Mouse (Mus musculus): ENCODE measurements around the gene Lrrc4.
A peak's percentile ranks its signal among the peaks of the same experiment; 100 is the strongest.

Gene Lrrc4

DNA sequence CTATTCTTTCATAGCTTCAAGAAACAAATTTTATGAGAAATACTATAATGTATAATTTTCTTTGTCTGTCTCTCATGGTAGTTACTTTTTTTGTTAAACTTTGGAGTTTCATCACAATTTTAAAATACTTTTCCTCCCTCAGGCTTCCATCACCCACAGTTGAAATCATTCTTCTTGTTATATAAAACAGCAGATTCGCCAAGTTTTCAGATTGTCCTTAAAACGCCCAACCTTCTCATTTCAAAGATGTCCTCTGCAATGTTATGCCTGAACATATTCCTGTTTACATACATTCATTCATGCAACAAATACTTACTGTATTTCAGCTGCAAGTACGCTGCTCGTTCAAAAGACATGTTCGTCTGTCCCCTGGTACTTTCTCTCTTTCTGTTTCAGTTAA lies 167.9 kb downstream of the Lrrc4 start:
- DNase-seq: no peak

DNA sequence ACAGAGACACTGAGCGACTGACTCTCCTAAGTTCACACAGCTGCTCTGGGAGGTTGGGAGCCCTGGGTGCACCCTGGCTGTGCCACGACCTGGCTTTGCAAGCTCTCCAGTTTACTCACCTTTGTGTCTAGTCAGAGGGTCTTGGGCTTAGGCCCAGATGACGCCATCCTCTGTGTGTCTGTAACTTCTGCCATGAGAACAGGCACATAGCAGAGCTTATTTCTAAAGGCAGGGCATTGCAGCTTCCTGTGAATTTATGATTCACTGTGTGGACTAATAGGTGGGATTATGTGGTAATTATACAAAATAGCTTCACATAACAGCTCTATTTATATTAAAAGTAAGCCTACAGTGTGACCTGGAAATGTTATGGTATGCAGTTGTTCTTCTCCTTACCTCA lies 168.5 kb downstream of the Lrrc4 start:
- DNase-seq: no peak

DNA sequence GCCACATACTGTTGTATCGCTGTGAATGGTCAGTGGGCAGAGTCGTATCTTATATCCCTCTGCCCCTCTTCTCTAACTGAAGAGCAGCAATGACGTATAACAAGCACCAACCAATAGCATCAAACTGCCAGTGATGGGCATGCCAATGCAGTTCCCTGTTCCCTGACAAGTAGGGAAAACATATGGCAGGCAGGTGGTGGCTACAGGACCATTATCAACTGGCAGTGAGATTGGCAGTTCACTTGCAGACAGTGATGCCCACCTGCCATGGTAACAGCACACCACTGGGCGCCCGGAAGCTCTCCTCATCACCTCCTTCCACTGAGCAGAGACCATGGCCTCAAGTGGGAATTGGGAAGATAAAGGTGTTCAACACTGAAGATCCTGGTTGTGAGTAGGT lies 175.0 kb downstream of the Lrrc4 start:
- no peak for DNase-seq

DNA sequence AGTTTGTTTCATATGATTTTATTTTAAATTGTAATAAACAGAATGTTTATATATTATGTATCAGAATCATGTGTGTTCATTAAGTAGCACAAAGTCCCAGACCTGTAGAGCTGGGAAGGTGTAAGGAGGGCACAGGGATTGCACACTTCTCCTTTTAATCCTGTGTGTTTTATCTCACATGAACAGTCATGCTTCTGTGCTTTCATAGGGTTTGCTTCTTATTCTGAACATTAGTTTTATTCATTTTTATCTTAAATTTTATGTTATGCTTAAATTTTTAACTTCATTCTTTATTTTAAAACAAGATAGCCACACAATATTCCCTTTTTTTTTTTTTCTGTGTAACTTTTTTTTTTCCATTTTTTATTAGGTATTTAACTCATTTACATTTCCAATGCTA lies 186.3 kb downstream of the Lrrc4 start:
- no peak for DNase-seq

DNA sequence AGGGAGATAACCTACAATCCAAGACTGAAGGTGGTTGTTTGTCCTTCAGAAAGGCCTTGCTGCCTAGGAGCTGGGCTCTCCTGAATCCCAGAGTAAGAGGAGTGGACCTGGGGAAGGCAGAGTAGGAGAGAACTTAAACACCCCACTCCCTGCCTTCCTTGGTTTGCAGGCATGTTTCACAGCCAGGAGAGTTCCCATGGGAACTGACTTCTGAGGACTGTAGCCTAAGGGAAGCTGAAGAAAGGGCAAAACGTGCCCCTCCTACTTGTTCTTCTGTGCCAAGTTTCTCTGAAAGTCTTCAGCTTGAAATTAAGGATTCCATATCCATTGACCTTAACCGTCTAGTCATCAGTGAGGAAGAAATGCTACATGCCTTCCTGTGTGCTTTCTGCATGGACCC lies 188.6 kb downstream of the Lrrc4 start:
- no peak for DNase-seq

DNA sequence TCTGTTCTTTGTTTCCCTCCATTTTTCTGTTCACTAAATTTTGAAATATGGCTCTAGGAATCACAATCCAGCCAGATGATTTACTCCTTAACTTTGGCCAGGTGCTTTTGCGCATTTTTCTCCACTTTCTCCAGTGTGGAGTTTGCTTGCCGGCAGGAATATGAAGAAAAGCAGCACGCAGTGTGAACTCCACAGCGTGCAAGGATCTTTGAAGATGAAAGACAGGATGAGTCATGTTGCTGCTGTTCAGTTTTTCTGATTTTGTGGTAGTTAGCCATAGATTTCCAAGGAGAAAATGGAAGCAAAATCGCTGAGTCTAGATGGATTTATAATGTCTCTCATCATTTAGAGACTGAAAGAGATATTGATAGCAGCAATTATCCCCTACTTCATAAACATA lies 191.5 kb downstream of the Lrrc4 start:
- no peak for DNase-seq

DNA sequence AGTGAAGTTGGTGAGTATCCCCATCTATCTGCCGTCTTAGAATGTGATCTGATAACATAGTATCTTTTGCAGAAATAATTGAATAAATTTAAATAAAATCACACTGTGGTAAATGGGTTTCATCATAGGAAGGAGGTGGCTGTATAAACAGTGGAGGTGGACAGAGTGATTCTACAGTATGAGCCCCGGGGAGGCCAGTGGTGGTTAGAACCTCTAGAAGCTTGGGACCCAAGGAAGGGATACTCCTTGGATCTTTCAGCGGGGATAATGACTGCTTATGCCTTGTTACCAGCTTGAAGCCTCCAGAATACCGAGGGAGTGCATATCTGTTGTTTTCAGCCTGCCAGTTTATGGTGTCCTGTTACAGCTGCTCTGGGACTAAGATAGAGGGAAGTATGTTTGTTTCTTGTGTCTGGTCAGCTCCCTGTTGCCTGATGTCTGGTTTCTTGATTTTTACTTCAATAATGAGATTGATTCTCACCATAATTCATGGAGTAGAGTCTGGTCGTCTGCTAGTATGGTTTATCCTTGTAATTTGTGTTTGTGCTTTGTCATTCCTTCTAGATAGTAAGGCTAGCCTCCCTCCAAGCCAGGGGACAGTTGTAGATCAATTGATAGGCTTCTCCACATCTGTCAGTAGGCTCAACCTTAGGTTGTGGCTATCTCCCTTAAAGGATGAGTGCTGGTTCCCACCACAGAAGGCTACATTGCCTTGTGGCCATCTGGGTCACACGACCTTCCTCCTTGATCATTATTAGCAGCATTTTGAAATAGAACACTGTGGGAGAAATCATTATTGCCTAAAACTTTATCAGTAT lies 195.8 kb downstream of the Lrrc4 start:
- no peak for DNase-seq

DNA sequence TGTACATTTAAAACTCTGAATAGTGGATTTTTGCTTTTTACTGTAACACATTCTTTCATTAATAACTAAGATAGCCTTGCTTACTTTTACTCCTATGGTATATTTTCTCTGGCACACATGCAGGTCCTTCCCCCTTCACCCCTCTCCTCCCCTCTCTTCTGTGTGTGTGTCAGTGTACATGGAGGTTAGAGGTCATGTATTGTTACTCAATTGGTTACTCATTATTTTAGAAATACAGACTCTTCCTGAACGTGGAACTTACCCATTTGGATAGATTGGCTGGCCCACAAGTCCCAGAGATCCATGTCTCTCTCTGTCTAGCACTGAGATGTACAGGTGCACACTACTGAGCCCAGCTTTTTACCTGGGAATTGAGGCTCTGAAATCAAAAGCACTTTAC lies 196.5 kb downstream of the Lrrc4 start:
- no peak for DNase-seq

DNA sequence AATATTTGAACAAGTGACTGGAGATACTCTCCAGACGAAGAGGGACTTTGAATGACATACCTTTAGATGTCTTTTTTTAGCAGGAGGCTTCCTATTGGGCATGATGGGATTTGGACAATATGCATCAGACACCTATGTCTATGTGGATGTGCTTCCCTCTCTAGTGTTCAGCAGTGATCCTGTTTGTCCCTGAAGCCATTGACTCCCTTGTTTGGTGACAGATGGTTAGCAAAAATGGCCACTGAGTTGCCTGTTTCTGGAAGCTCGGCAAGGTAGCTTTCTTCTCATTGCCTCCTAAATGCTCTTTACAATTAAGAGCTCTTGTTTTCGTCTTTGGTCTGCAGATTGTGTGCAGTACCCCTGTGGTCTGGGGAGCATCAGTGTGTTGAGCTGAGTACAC lies 197.9 kb downstream of the Lrrc4 start:
- no peak for DNase-seq

DNA sequence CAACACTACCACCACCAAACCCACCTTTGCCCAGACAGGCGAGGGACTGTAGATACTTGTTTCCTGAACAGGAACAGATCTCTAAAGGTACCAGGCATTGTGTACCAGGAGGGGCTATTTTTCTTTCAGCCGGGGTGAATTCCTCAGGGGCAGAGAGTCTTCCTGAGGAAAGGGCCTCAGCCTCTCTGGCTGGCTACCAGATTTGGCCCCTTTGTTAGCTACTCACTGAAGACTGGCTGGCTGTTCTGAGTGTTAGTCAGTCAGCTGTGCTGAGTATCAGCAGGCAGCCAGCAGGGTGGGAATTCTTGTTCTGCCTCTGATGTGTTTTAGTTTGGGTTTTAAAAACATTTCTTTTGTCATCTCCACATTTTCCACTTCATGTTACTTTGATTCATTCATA lies 198.4 kb downstream of the Lrrc4 start:
- DNase-seq: no peak

DNA sequence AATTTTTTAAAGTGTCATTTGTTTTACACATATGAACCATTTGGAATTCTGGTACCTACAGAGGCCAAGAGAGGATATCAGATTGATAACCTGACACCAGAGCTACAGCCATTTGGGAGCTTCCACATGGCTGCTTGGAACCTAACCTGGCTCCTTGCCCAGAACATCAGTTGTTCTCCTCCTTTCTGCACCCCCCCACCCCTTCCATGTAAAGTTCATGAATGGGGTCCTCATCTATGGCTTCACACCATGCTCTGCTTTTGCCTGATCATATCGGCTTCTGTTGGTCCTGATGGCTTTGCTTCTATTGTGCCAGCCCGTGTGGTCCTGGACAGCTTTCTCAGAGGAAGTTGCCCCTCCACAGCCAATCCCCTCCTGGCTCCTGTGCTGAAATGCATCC lies 200.6 kb downstream of the Lrrc4 start:
- DNase-seq: no peak

DNA sequence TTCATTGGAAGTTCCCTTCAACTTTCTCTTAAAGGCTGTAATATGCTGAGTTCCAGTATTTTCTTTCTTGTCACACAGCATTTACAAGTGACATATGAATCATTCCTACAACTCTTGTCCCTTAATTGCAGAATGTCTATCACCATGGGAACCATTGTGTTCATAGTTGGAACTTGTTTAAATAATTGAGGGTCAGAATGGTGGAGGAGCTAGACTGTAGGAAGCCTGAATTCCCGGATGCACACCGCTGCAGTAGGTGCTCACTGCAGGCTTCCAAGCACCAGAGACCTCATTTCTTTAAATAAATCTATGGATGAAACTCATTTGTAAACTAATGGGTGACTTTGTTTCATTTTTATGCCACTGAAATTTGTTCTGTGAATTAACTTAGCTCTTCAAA lies 201.7 kb downstream of the Lrrc4 start:
- DNase-seq: no peak

DNA sequence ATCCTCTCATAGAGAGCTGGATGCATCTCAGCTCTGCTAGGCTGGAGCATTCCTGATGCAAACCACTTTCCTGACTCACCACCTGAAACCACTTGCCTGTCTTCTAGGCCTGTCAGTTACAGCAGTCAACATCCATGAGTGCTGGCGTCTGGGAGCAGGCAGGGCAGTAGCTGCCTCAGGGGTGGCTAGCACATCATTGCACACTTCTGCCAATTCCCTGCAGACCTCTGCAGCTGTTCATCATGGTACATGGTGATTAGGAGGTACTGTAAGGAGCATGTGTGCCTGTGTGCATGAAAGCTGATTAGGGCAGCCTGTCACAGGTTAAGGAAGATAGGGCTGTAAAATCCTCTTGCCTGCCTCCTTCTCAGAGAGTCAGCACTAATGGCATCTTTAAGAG lies 203.1 kb downstream of the Lrrc4 start:
- DNase-seq: no peak

DNA sequence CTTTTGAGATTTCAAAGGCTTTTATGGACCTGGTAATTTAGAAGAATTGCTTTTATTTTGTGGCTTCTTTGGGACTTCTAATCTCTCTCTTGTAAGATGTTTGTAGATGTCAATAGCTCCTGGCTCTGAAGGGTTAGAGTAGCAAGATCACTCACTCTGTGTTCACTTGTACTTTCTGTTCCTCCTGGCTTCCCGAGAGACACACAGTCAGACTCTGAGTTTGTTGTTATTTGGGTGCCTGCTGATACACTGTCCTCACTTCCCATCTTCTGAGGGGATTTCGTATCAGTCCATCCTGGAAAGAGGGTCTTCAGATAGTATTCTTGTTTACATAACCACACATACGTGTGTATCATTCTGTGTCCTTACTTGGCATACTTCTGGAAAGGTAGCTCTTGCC lies 208.6 kb downstream of the Lrrc4 start:
- DNase-seq: no peak

DNA sequence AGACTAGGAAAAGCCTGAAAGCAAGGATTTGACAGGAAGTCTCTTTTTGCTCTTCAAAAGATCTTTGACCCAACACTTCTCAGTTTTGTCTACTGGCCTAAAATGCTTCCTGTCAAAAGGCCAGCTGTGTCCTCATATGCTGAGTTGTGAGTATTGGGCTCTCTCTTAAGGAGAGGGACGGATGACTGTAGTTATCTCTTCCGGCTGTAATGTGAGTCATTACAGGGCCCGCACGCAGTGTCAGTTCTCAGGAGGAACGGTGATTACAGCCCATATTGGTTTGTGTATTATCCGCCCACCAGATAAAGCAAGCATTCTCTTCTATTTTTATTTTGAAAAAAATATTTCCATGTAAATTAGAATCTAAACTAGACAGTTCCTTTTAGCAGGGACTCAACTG lies 209.0 kb downstream of the Lrrc4 start:
- DNase-seq: no peak

DNA sequence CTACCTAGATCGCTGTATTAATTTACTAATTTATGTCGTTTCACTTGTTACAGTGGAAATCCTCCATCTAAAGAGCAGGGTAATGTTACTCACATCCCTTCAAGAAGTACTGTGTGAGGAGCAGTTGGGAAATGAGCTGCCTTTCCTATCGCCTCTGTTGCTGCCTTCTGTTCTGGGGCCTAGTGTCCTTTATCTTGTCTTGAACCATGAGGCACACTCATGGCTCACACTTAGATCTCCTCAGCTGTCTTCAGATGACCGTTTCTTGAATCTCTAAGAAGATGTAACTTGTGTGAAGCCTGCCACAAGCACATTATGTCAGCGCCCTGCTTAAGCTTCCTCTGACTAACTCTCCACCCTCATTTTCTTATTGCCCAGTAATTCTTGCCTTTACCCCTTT lies 209.6 kb downstream of the Lrrc4 start:
- no peak for DNase-seq

DNA sequence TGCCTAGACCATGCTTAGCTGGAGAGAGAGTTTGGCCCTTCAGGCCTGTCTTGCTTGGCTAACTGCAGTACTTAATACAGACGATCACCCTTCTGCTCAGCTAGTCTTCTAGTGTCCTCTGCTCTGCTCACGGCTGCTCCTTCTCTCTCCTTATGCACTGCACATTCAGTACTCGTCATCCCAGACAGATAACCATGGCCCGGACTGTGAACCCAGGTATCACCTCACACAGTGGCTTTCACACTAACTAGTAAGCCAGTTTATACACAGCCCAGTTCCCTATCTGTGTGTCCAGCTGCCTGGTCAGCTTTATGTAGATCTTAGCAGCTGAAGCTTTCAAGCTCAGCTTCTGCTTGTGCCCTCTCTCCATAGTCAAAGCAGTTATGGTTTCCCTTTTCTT lies 210.1 kb downstream of the Lrrc4 start:
- DNase-seq: no peak

DNA sequence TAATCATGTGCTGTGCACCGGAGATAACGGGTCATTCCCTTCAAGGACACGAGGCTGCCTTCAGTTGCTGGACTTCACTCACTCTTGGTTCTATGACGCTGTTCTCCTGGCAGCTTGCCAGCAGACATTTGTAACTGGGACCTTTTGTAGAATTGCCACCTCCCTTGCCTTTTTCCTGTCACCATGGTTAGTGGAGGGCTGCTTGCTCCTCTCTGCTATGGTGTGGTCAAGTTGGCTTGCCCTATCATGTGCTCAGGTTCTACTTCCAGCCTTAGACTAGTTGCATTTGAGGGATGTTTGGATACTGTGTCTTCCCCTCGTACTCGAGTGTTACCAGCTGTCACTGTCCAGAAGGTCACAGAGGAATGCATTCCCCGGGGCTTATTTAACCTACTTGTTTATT lies 212.8 kb downstream of the Lrrc4 start:
- peak; percentile 11 to 18 for DNase-seq

DNA sequence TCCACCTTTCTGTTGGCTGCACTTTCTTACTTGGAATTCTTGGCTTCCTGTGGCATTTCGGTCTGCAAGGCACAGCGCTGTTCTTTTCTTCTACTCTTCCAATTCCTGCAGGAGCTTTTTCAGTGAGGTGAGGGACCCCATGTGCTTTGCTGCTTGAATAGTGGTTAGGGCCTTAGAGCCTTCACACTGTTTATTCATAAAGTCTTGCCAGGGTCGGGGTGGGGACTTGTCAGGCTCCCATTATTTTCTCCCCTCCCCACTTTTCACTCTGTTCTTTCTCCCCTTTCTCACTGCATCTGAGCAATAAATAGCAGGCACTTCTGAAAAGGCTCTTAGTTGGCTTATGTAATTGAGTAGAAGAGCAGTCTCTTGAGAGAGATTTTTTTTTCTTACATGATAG lies 213.2 kb downstream of the Lrrc4 start:
- DNase-seq: no peak

DNA sequence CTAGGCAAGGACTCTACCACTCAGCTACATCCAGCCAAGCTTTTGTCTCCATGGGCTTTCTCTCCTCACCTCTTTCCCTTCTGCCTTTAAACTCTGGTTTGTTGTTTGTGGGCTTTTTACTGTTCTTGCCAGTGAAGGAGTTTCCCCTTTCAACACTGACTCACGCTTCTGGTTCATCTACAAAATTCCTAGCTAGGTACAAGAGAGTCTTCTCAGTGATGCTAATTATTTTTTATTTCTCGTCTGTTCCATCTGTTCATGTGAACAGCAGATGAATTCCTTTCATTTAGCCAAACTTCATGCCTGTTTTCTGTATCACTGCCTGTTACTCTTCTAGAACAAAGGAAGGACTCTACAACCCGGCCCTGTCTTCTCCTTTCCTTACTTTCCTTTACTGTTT lies 215.6 kb downstream of the Lrrc4 start:
- no peak for DNase-seq

DNA sequence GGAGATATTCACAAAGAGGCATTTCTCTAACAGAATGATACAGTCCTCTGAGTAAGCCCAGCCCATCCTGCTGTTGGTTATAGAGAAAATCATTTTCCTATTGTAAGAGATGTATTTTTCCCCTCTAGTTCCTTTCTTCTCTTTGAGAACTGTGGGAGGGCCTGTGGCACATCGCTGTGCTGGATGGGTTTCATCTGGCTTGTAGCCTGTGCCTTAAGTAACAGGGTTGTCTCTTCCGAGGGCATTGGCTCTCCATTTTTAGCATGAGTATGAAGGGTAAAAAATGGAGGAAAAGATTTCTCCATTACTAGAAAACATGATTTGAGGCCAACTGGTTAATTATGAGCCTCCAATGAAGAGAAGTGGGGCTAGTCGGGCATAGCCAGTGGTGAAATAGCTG lies 216.1 kb downstream of the Lrrc4 start:
- no peak for DNase-seq

DNA sequence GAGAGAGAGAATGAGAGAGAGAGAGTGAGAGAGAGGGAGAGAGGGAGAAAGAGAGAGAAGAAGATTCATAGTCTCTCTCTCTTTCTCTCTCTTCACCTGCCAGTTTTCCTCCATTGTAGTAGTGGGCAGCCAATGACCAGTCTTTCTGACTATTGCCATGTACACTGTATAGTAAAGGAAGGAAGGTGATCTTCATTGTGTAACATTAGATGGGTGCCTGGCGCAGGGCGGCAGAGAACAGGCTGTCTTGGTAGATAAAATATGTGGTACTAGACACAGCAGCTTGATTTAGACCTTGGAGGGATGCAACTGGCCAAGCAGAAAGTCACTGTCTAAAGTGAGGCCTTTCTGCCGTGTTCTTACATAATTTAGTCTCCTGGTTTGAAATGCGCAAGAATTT lies 216.7 kb downstream of the Lrrc4 start:
- DNase-seq: no peak

DNA sequence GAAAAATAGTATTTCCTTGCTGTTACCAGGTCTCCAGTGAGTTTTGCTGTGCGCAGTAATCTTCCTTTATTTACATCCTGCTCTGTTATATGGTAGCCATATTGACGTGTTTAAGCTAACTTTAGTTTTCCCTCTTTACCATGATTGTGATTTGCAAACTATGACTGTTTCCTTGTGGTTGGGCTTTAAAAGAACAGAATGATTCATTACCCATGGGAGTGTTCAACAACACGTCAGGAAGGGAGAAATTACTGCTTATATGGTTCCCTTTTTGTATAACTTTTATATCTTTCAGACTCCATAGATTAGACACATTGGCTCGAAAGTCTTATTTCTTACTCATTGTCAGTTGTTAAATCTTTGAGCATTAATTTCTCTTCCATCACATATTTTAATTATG lies 218.1 kb downstream of the Lrrc4 start:
- no peak for DNase-seq
